ENCODE assay signal across 10 mouse cellular contexts in genomic region chr9:112261986-112262901, GRCm38 (mm10). TPM values are rescaled to one million over a fixed set of nuclear protein-coding genes. Genes with fewer than 3 reads are reported as not detected.
A peak's percentile ranks its signal among the peaks of the same experiment; 100 is the strongest.
DNase-seq lines count a peak whose midpoint lies in the region; ATAC-seq and TF ChIP-seq lines count a peak whose summit lies in the region.
"Had no signal": no experiment of that assay in that cellular context is flagged by ENCODE, and none has a peak within 500 bp of the region (broad histone marks: within the 10 kb centered on the region; RNA-seq: fewer than 3 reads in every experiment).

No protein-coding gene starts in this region.

- H3K4me1 ChIP-seq in cerebellum, adult 2 months (ENCODE audit: control insufficient read depth, insufficient read depth, low read length), result peaks cover 23% of the 10 kb centered on the region
- no peaks in the 10 kb centered on the region for H3K4me1 ChIP-seq in stomach, postnatal 0 days (replicated peaks; ENCODE audit: control insufficient read depth, insufficient read depth)
- H3K4me1 ChIP-seq: liver, embryonic 15.5 days had no signal

- WGBS in cerebellum, adult 2 months, result 22% methylated on average over 16 of the region's 16 CpGs
- WGBS in stomach, postnatal 0 days, result 78% methylated on average over 16 of the region's 16 CpGs

- peak; percentile 30 for DNase-seq in brain, embryonic 14.5 days (ENCODE audit: low read depth)
- peak; percentile 86 to 89 for DNase-seq in cerebellum, adult 2 months
- peak; percentile 74 to 87 for DNase-seq in layer of hippocampus, adult 18-20 months (ENCODE audit: low spot score in 2 of 2)
- DNase-seq in left cerebral cortex, postnatal 36 days (ENCODE audit: low spot score in 2 of 2), result peak; percentile 79 to 80
- no peak for DNase-seq in gastrocnemius, adult 18-20 months (ENCODE audit: low spot score)
- no peak for DNase-seq in thymus, postnatal 4 days
- no peak for DNase-seq in stomach, postnatal 0 days (ENCODE audit: low spot score)
- DNase-seq: kidney, adult 9 months had no signal

- no peak for ATAC-seq in stomach, postnatal 0 days (ENCODE audit: low FRiP score, low TSS enrichment)
- ATAC-seq: activated CD4-positive, CD25-positive, alpha-beta regulatory T cell, adult 4 months had no signal

- TF ChIP-seq POLR2A in brain, embryonic 14.5 days (IDR thresholded peaks at IDR 0.05; ENCODE audit: borderline replicate concordance, extremely low read depth, insufficient read depth, insufficient read length, poor library complexity, severe bottlenecking), result no peak
- no peak for TF ChIP-seq POLR2A in cerebellum, adult 2 months (IDR thresholded peaks at IDR 0.05; ENCODE audit: borderline replicate concordance, insufficient read depth, low read length)

- H3K27me3 ChIP-seq in cerebellum, adult 2 months (ENCODE audit: control insufficient read depth, insufficient read depth, low read length), result no peaks in the 10 kb centered on the region
- no peaks in the 10 kb centered on the region for H3K27me3 ChIP-seq in stomach, postnatal 0 days (ENCODE audit: control insufficient read depth, insufficient read depth, low read length)
- H3K27me3 ChIP-seq: liver, embryonic 15.5 days had no signal

- no peak overlapping the region for H3K4me2 ChIP-seq in stomach, postnatal 0 days (replicated peaks; ENCODE audit: low read depth)
- H3K4me2 ChIP-seq: liver, embryonic 15.5 days had no signal

- H3K4me3 ChIP-seq in cerebellum, adult 2 months (replicated peaks; ENCODE audit: insufficient read depth, low read depth, low read length), result no peak overlapping the region
- H3K4me3 ChIP-seq in stomach, postnatal 0 days (ENCODE audit: low read depth, low read length), result no peak overlapping the region
- H3K4me3 ChIP-seq: liver, embryonic 15.5 days had no signal

- peak overlapping the region; percentile 5; the same call in 1 of the 2 replicates for H3K27ac ChIP-seq in cerebellum, adult 2 months (ENCODE audit: insufficient read depth, low read length)
- H3K27ac ChIP-seq in stomach, postnatal 0 days (replicated peaks), result no peak overlapping the region
- H3K27ac ChIP-seq: liver, embryonic 15.5 days had no signal

- no peak for TF ChIP-seq EP300 in stomach, postnatal 0 days (optimal IDR thresholded peaks at IDR 0.05)

- TF ChIP-seq CTCF in brain, embryonic 14.5 days (IDR thresholded peaks at IDR 0.05; ENCODE audit: borderline replicate concordance, extremely low read depth, insufficient read depth, insufficient read length), result no peak
- TF ChIP-seq CTCF in cerebellum, adult 2 months (IDR thresholded peaks at IDR 0.05; ENCODE audit: borderline replicate concordance, insufficient read depth, low read depth, low read length), result no peak
- TF ChIP-seq CTCF in stomach, postnatal 0 days (IDR thresholded peaks at IDR 0.05; ENCODE audit: low read depth), result no peak

- H3K36me3 ChIP-seq in stomach, postnatal 0 days (ENCODE audit: control insufficient read depth, insufficient read depth, low read length), result no peaks in the 10 kb centered on the region
- H3K36me3 ChIP-seq: liver, embryonic 15.5 days had no signal

- H3K9me3 ChIP-seq in stomach, postnatal 0 days (ENCODE audit: control insufficient read depth, low read length), result no peaks in the 10 kb centered on the region
- H3K9me3 ChIP-seq: liver, embryonic 15.5 days had no signal

- intact Hi-C loops in left cerebral cortex, postnatal 36 days (cut with DNase I), result no loop called here

- no peak overlapping the region for H3K9ac ChIP-seq in stomach, postnatal 0 days (ENCODE audit: low read length)
- H3K9ac ChIP-seq: liver, embryonic 15.5 days had no signal

RNA-seq across cellular contexts. Expression of gene Arpp21, which starts 26.5 kb away (rescaled TPM):
- polyA plus RNA-seq in brain, embryonic 14.5 days (2012; rRNA removed), result 47.1 and 48.1 TPM in 2 replicates
- polyA plus RNA-seq in cerebellum, adult 2 months (2012; rRNA removed), result 116 and 124 TPM in 2 replicates
- 100 to 1,000 TPM; 204 to 210 TPM for total RNA-seq in layer of hippocampus, adult 18-20 months (2021)
- 100 to 1,000 TPM; 699 to 858 TPM for total RNA-seq in left cerebral cortex, postnatal 36 days (2021)
- 10 to 100 TPM in 1 of 2 experiments, 1 to 10 TPM in 1; 6.8 to 10.7 TPM for total RNA-seq in gastrocnemius, adult 18-20 months (2021)
- 1.2 TPM in 2 replicates for polyA plus RNA-seq in stomach, postnatal 0 days (2015; fragmentation: Nextera tagmentation; extraction: Ambion mirVana)

Comparison
In these comparisons a context has a peak if more than half of its experiments do, and no peak if none do; other contexts are left out.
1. DNase-seq: peak in brain, embryonic 14.5 days (single experiment), cerebellum, adult 2 months (2 of 2), layer of hippocampus, adult 18-20 months (2 of 2) and left cerebral cortex, postnatal 36 days (2 of 2); none in gastrocnemius, adult 18-20 months (single experiment), thymus, postnatal 4 days (single experiment) and stomach, postnatal 0 days (single experiment).
2. RNA of gene Arpp21, which starts 26.5 kb away (total RNA-seq): 699 to 858 TPM in left cerebral cortex, postnatal 36 days and 204 to 210 TPM in layer of hippocampus, adult 18-20 months; 6.8 to 10.7 TPM in gastrocnemius, adult 18-20 months; every median in the first group is over 10 times any median in the second.